Mouse (Mus musculus): Measurements from ENCODE around the gene N4bp2l2. TPM values are rescaled to one million over a fixed set of nuclear protein-coding genes. Genes with fewer than 3 reads are reported as not detected.

The N4bp2l2 gene
- polyA plus RNA-seq, 1 experiment from 2014 or later: 43.9 TPM

GRCm38 (mm10) chr5:150597088-150597487, 68.9 kb downstream of the N4bp2l2 start, which contains the start of gene N4bp2l1:
Gene N4bp2l1, minus strand, starts transcription at chr5:150597188.
- H3K4me1 ChIP-seq (replicated peaks; ENCODE audit: control insufficient read depth, insufficient read depth, low read length): peaks cover 10% of the 10 kb centered on the region; the same call in 1 of the 2 replicates
- H3K9ac ChIP-seq (ENCODE audit: low read length): no peak within 1 kb of the TSS
- H3K4me3 ChIP-seq (ENCODE audit: low read depth, low read length): no peak within 1 kb of the TSS
- H3K27ac ChIP-seq (ENCODE audit: low read depth): no peak within 1 kb of the TSS
- H3K4me2 ChIP-seq (ENCODE audit: low read length): no peak within 1 kb of the TSS
- H3K36me3 ChIP-seq (ENCODE audit: control insufficient read depth, insufficient read depth, low read length): no peaks in the 10 kb centered on the region
- no peak for ATAC-seq (replicated peaks; ENCODE audit: low FRiP score, low TSS enrichment, low read depth)
- no peak for DNase-seq (ENCODE audit: low spot score)
- peaks cover 19% of the 10 kb centered on the region; the same call in 1 of the 2 replicates for H3K27me3 ChIP-seq (replicated peaks; ENCODE audit: control insufficient read depth, insufficient read depth, low read length)
- no peaks in the 10 kb centered on the region for H3K9me3 ChIP-seq (ENCODE audit: control insufficient read depth, low read length)
- 83% methylated on average over 7 of the region's 7 CpGs for WGBS

GRCm38 (mm10) chr5:150595366-150596016, 70.5 kb downstream of the N4bp2l2 start:
- no peak overlapping the region for H3K4me3 ChIP-seq (ENCODE audit: low read depth, low read length)
- H3K9ac ChIP-seq (ENCODE audit: low read length): no peak overlapping the region
- H3K36me3 ChIP-seq (ENCODE audit: control insufficient read depth, insufficient read depth, low read length): no peaks in the 10 kb centered on the region
- H3K4me1 ChIP-seq (replicated peaks; ENCODE audit: control insufficient read depth, insufficient read depth, low read length): peaks cover 5% of the 10 kb centered on the region; the same call in 1 of the 2 replicates
- DNase-seq (ENCODE audit: low spot score): no peak
- H3K27ac ChIP-seq (ENCODE audit: low read depth): no peak overlapping the region
- no peaks in the 10 kb centered on the region for H3K9me3 ChIP-seq (ENCODE audit: control insufficient read depth, low read length)
- 47% methylated on average over 11 of the region's 11 CpGs for WGBS
- ATAC-seq (replicated peaks; ENCODE audit: low FRiP score, low TSS enrichment, low read depth): no peak
- H3K4me2 ChIP-seq (ENCODE audit: low read length): no peak overlapping the region
- peaks cover 19% of the 10 kb centered on the region; the same call in 1 of the 2 replicates for H3K27me3 ChIP-seq (replicated peaks; ENCODE audit: control insufficient read depth, insufficient read depth, low read length)

- DNase-seq (ENCODE audit: low spot score) (peak; percentile 67), ATAC-seq (replicated peaks; ENCODE audit: low FRiP score, low TSS enrichment, low read depth) (peak; percentile 61; the same call in 1 of the 2 replicates)
- Histone ChIP-seq H3K9me3 (ENCODE audit: control insufficient read depth, low read length) (no peaks in the 10 kb centered on the region), H3K27ac (ENCODE audit: low read depth) (no peak overlapping the region), H3K4me1 (replicated peaks; ENCODE audit: control insufficient read depth, insufficient read depth, low read length) (peaks cover 5% of the 10 kb centered on the region; the same call in 1 of the 2 replicates), H3K4me3 (ENCODE audit: low read depth, low read length) (peak overlapping the region; percentile 73), H3K9ac (ENCODE audit: low read length) (peak overlapping the region; percentile 59), H3K4me2 (ENCODE audit: low read length) (peak overlapping the region; percentile 100), H3K36me3 (ENCODE audit: control insufficient read depth, insufficient read depth, low read length) (no peaks in the 10 kb centered on the region), H3K27me3 (replicated peaks; ENCODE audit: control insufficient read depth, insufficient read depth, low read length) (peaks cover 19% of the 10 kb centered on the region; the same call in 1 of the 2 replicates)
- WGBS: 6% methylated on average over 17 of the region's 17 CpGs
These were observed 71.2 kb downstream of the N4bp2l2 start for GRCm38 (mm10) chr5:150594649-150595339.

GRCm38 (mm10) chr5:150593756-150594648, 72.0 kb downstream of the N4bp2l2 start:
- Histone ChIP-seq H3K27ac (ENCODE audit: low read depth) (no peak overlapping the region), H3K4me2 (ENCODE audit: low read length) (peak overlapping the region; percentile 100), H3K9ac (ENCODE audit: low read length) (peak overlapping the region; percentile 59), H3K4me1 (replicated peaks; ENCODE audit: control insufficient read depth, insufficient read depth, low read length) (peaks cover 5% of the 10 kb centered on the region; the same call in 1 of the 2 replicates), H3K4me3 (ENCODE audit: low read depth, low read length) (peak overlapping the region; percentile 73), H3K27me3 (replicated peaks; ENCODE audit: control insufficient read depth, insufficient read depth, low read length) (peaks cover 19% of the 10 kb centered on the region; the same call in 1 of the 2 replicates), H3K36me3 (ENCODE audit: control insufficient read depth, insufficient read depth, low read length) (no peaks in the 10 kb centered on the region), H3K9me3 (ENCODE audit: control insufficient read depth, low read length) (no peaks in the 10 kb centered on the region)
- under 1% methylated on average over 86 of the region's 102 CpGs for WGBS
- ATAC-seq (replicated peaks; ENCODE audit: low FRiP score, low TSS enrichment, low read depth) (peak; percentile 81), DNase-seq (ENCODE audit: low spot score) (peak; percentile 80)

- H3K4me2 ChIP-seq (ENCODE audit: low read length): peak overlapping the region; percentile 100
- H3K27ac ChIP-seq (ENCODE audit: low read depth): no peak overlapping the region
- peak; percentile 34; the same call in 1 of the 2 replicates for ATAC-seq (replicated peaks; ENCODE audit: low FRiP score, low TSS enrichment, low read depth)
- H3K4me3 ChIP-seq (ENCODE audit: low read depth, low read length): peak overlapping the region; percentile 73
- peaks cover 5% of the 10 kb centered on the region; the same call in 1 of the 2 replicates for H3K4me1 ChIP-seq (replicated peaks; ENCODE audit: control insufficient read depth, insufficient read depth, low read length)
- H3K36me3 ChIP-seq (ENCODE audit: control insufficient read depth, insufficient read depth, low read length): no peaks in the 10 kb centered on the region
- peaks cover 19% of the 10 kb centered on the region; the same call in 1 of the 2 replicates for H3K27me3 ChIP-seq (replicated peaks; ENCODE audit: control insufficient read depth, insufficient read depth, low read length)
- peak overlapping the region; percentile 59 for H3K9ac ChIP-seq (ENCODE audit: low read length)
- 11% methylated on average over 37 of the region's 40 CpGs for WGBS
- H3K9me3 ChIP-seq (ENCODE audit: control insufficient read depth, low read length): no peaks in the 10 kb centered on the region
- peak; percentile 77 for DNase-seq (ENCODE audit: low spot score)
These were observed 72.9 kb downstream of the N4bp2l2 start for GRCm38 (mm10) chr5:150592904-150593755.

- Histone ChIP-seq H3K4me3 (ENCODE audit: low read depth, low read length) (no peak overlapping the region), H3K27me3 (replicated peaks; ENCODE audit: control insufficient read depth, insufficient read depth, low read length) (peaks cover 19% of the 10 kb centered on the region; the same call in 1 of the 2 replicates), H3K9me3 (ENCODE audit: control insufficient read depth, low read length) (no peaks in the 10 kb centered on the region), H3K36me3 (ENCODE audit: control insufficient read depth, insufficient read depth, low read length) (no peaks in the 10 kb centered on the region), H3K4me1 (replicated peaks; ENCODE audit: control insufficient read depth, insufficient read depth, low read length) (peaks cover 5% of the 10 kb centered on the region; the same call in 1 of the 2 replicates), H3K9ac (ENCODE audit: low read length) (no peak overlapping the region), H3K27ac (ENCODE audit: low read depth) (no peak overlapping the region), H3K4me2 (ENCODE audit: low read length) (peak overlapping the region; percentile 100; the same call in 1 of the 2 replicates)
- ATAC-seq (replicated peaks; ENCODE audit: low FRiP score, low TSS enrichment, low read depth): no peak
- WGBS: 76% methylated on average over 13 of the region's 13 CpGs
- no peak for DNase-seq (ENCODE audit: low spot score)
These were observed 73.6 kb downstream of the N4bp2l2 start for GRCm38 (mm10) chr5:150592186-150592903.

GRCm38 (mm10) chr5:150589945-150590344, 76.0 kb downstream of the N4bp2l2 start:
- DNase-seq (ENCODE audit: low spot score) (no peak), ATAC-seq (replicated peaks; ENCODE audit: low FRiP score, low TSS enrichment, low read depth) (no peak)
- Histone ChIP-seq H3K4me1 (replicated peaks; ENCODE audit: control insufficient read depth, insufficient read depth, low read length) (peaks cover 5% of the 10 kb centered on the region; the same call in 1 of the 2 replicates), H3K4me3 (ENCODE audit: low read depth, low read length) (no peak overlapping the region), H3K9me3 (ENCODE audit: control insufficient read depth, low read length) (no peaks in the 10 kb centered on the region), H3K4me2 (ENCODE audit: low read length) (no peak overlapping the region), H3K36me3 (ENCODE audit: control insufficient read depth, insufficient read depth, low read length) (no peaks in the 10 kb centered on the region), H3K9ac (ENCODE audit: low read length) (no peak overlapping the region), H3K27ac (ENCODE audit: low read depth) (no peak overlapping the region), H3K27me3 (replicated peaks; ENCODE audit: control insufficient read depth, insufficient read depth, low read length) (peaks cover 11% of the 10 kb centered on the region; the same call in 1 of the 2 replicates)
- 75% methylated on average over 2 of the region's 2 CpGs for WGBS

All from intestine, embryonic 14.5 days (tissue).